Mouse (Mus musculus) mature B cell (primary cell): ENCODE measurements around the gene Samd1.
"Not testable (repeated sequence)": the region's sequence is repeated elsewhere in the genome, so short reads cannot be mapped to it uniquely, and the experiment has no call there.

Source experiments
- in situ Hi-C: fragments of 300-500 bp; cut with MboI; formaldehyde crosslinking; loops from 2 replicates; pipeline ENCODE4 v1.14.3; 2019

Gene Samd1

GRCm38 (mm10) chr8:83983222-83983621 is 14.2 kb upstream of the Samd1 start:
- in situ Hi-C loops, result not testable (repeated sequence)

- in situ Hi-C loops, result no loop called here
Observed at GRCm38 (mm10) chr8:83989243-83989642, 8.2 kb upstream of the Samd1 start.

GRCm38 (mm10) chr8:83990170-83990569 is 7.3 kb upstream of the Samd1 start:
- in situ Hi-C loops, result no loop called here

- in situ Hi-C loops, result no loop called here
Observed at GRCm38 (mm10) chr8:83992488-83992887, 5.0 kb upstream of the Samd1 start.

DNA sequence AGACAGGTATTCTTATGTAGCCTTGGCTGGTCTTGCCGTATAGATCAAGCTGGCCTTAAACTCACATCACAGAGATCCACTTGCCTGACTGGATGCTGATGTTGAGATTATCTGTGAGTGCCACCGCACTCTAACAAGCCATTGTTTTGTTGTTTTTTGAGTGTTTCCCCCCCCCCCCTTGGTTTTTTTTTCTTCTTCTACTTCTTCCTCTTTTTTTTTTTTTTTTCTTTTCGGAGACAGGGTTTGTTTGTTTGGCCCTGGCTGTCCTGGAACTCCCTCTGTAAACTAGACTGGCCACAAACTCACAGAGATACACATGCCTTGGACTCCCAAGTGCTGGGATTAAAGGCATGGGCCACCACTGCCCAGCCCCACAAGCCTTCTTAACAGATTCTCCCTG is 3.4 kb upstream of the Samd1 start:
- in situ Hi-C loops, result no loop called here

DNA sequence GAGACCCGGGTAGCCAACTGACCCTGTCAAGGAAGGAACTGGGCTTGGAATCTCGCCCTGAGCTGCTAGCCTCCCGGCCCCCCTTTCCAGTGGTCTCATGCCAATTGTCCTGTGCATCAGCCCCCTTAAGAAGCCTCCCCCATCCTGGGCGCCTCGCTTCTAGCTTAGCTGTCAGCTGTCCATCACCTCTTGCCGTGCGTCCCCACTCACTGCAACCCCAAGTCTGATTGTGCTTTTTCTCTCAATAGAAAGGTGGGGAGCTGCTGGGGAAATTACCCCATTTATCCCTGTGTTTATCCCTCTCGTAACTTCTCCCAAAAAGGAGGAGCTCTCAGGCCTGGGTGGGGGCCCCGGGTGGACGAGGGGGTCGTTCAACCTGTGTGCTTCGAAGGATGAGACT is 1.5 kb upstream of the Samd1 start:
- in situ Hi-C loops, result no loop called here

GRCm38 (mm10) chr8:83996567-83997505 is 636 bp upstream of the Samd1 start:
- in situ Hi-C loops, result no loop called here

GRCm38 (mm10) chr8:83998231-83999056 is 972 bp downstream of the Samd1 start:
- in situ Hi-C loops, result no loop called here

DNA sequence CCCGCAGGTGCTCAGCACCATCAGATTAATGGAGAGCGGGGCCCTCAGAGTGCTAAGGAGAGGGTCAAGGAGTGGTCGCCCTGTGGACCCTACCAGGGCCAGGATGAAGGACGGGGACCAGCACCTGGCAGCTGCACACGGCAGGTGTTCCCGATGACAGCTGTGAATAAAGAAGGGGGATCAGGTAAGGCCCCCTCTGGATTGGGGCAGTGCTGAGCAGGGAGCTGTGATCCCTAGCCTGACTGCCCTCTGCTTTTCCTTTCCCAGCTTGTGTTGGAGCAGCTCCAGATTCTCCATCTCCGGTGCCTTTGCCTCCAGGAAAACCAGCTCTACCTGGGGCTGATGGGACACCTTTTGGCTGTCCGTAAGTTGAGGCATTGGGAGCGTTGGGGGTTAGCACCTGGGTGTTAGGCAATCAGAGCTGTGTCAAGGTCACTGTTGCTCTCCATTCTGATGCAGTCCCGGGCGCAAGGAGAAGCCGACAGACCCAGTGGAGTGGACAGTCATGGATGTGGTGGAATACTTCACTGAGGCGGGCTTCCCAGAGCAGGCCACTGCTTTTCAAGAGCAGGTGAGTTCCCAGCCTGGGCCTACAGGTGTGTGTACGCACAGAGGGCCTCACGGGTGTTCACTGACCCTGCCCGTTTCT is 1.7 kb downstream of the Samd1 start:
- in situ Hi-C loops, result no loop called here

GRCm38 (mm10) chr8:83999825-84000224 is 2.4 kb downstream of the Samd1 start:
- in situ Hi-C loops, result no loop called here

- in situ Hi-C loops, result no loop called here
Observed at GRCm38 (mm10) chr8:84001281-84002000, 4.0 kb downstream of the Samd1 start, which contains the start of gene 1700067K01Rik. Gene 1700067K01Rik (plus strand): TSS chr8:84001502.

GRCm38 (mm10) chr8:84002957-84003611 is 5.6 kb downstream of the Samd1 start:
- in situ Hi-C loops, result no loop called here

GRCm38 (mm10) chr8:84003612-84004246 is 6.3 kb downstream of the Samd1 start:
- in situ Hi-C loops, result no loop called here

DNA sequence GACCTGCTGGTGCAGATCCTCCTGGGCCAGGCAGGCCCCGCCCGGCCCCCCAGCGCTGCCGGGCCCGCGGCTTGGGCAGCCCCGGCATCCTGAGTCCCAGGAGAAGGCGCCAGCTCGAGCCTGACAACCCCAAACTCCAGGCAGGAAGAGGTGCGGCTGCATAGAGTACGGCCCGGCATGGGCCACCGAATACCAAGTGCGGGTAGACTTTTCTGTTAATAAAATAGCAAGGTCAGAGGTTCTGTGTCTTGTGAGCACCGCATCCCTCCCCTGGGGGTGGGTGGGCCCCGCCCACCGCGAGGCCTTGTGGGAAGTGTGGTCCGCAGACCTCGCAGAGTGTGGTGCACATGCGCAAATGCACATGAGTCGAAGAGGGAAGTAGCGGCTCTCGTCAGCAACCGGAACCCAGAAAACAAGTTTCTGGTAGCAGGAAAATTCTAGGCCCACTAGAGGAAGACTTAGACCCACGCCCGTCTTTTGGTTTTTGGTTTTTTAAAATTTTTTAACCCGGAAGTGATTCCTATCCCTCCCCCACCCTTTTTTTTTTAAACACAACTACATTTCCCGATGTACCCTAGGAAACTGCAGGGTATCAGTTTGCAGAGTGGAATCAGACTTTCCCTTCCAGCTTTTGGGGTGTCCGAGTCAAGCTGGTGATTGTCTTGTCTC is 7.2 kb downstream of the Samd1 start:
- in situ Hi-C loops, result no loop called here

DNA sequence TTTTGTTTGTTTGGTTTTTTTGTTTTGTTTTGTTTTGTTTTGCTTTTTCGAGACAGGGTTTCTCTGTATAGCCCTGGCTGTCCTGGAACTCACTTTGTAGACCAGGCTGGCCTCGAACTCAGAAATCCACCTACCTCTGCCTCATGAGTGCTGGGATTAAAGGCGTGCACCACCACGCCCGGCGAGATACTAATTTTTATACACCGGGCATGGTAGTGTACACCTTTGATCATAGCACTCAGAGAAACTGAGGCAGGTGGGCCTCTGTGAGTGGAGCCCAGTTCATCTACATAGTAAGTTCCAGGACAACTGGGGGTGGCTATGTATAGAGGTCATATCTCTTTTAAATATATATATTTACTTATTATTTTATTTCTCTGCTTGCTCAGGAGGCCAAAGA is 8.0 kb downstream of the Samd1 start:
- in situ Hi-C loops, result not testable (repeated sequence)

GRCm38 (mm10) chr8:84008362-84008761 is 10.9 kb downstream of the Samd1 start:
- in situ Hi-C loops, result no loop called here

DNA sequence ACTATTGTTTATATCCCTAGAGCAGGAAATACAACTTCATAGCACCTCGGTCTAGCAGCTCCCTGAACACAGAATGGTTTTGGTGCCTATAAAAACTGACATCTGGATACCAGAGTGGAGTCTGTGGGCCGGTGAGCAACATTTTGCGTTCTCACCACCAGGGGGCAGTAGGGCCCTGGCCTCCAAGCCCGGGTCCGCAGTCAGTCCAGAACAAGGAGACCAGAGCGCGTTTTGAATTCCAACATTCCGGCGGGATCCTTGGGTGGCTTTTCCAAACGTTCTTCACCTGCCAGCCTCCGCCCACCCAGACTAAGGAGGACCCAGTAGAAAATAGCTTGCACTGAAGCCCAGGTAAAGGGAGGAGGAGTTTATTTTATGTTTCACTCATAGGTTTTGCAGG is 12.4 kb downstream of the Samd1 start:
- in situ Hi-C loops, result no loop called here

- in situ Hi-C loops, result no loop called here
Observed at GRCm38 (mm10) chr8:84010625-84011611, 13.4 kb downstream of the Samd1 start.
